Mouse (Mus musculus): ENCODE data around the gene Lrrc9. TPM values are rescaled to one million over a fixed set of nuclear protein-coding genes. Genes with fewer than 3 reads are reported as not detected.

Lrrc9 gene
- total RNA-seq (2021): 1 to 10 TPM; 1.4 to 4.1 TPM
- long read RNA-seq, experiment 1, partial matches to known transcripts: 2 of 2 reads
- long read RNA-seq, experiment 1, other reads (novel, unspliced or antisense): 0 of 2 reads
- long read RNA-seq, experiment 2, partial matches to known transcripts: 2 of 6 reads
- long read RNA-seq, experiment 2, other reads (novel, unspliced or antisense): 4 of 6 reads

- peak; percentile 10 to 37 for DNase-seq (ENCODE audit: low spot score in 2 of 2)
Measured at GRCm38 (mm10) chr12:72441839-72442576, at the start of gene Lrrc9. Lrrc9 (plus strand) TSS chr12:72441866.

- DNase-seq (ENCODE audit: low spot score in 2 of 2): no peak
Measured at GRCm38 (mm10) chr12:72393046-72393805, 48.4 kb upstream of the Lrrc9 start.

GRCm38 (mm10) chr12:72405031-72405430 is 36.6 kb upstream of the Lrrc9 start:
- no peak for DNase-seq (ENCODE audit: low spot score in 2 of 2)

GRCm38 (mm10) chr12:72407146-72407545 is 34.5 kb upstream of the Lrrc9 start:
- no peak for DNase-seq (ENCODE audit: low spot score in 2 of 2)

GRCm38 (mm10) chr12:72407721-72408110 is 34.0 kb upstream of the Lrrc9 start:
- DNase-seq (ENCODE audit: low spot score in 2 of 2): no peak

GRCm38 (mm10) chr12:72408111-72408891 is 33.4 kb upstream of the Lrrc9 start:
- DNase-seq (ENCODE audit: low spot score in 2 of 2): peak; percentile 44

- no peak for DNase-seq (ENCODE audit: low spot score in 2 of 2)
Measured at GRCm38 (mm10) chr12:72408954-72409353, 32.7 kb upstream of the Lrrc9 start, which contains the start of gene Rtn1. Rtn1 (minus strand) TSS chr12:72409054.

- no peak for DNase-seq (ENCODE audit: low spot score in 2 of 2)
Measured at GRCm38 (mm10) chr12:72417762-72418161, 23.9 kb upstream of the Lrrc9 start.

GRCm38 (mm10) chr12:72422681-72423080 is 19.0 kb upstream of the Lrrc9 start:
- DNase-seq (ENCODE audit: low spot score in 2 of 2): no peak

- DNase-seq (ENCODE audit: low spot score in 2 of 2): peak; percentile 38 to 58
Measured at GRCm38 (mm10) chr12:72427722-72428126, 13.9 kb upstream of the Lrrc9 start.

GRCm38 (mm10) chr12:72432209-72432608 is 9.5 kb upstream of the Lrrc9 start:
- no peak for DNase-seq (ENCODE audit: low spot score in 2 of 2)

GRCm38 (mm10) chr12:72433241-72433865 is 8.3 kb upstream of the Lrrc9 start:
- DNase-seq (ENCODE audit: low spot score in 2 of 2): no peak

GRCm38 (mm10) chr12:72437676-72438341 is 3.9 kb upstream of the Lrrc9 start:
- DNase-seq (ENCODE audit: low spot score in 2 of 2): no peak

GRCm38 (mm10) chr12:72438961-72439480 is 2.6 kb upstream of the Lrrc9 start:
- DNase-seq (ENCODE audit: low spot score in 2 of 2): no peak

- DNase-seq (ENCODE audit: low spot score in 2 of 2): no peak
Measured at GRCm38 (mm10) chr12:72453941-72454340, 12.3 kb downstream of the Lrrc9 start.

- no peak for DNase-seq (ENCODE audit: low spot score in 2 of 2)
Measured at GRCm38 (mm10) chr12:72461191-72461893, 19.7 kb downstream of the Lrrc9 start.

- peak; percentile 62 to 63 for DNase-seq (ENCODE audit: low spot score in 2 of 2)
Measured at GRCm38 (mm10) chr12:72461894-72462530, 20.3 kb downstream of the Lrrc9 start.

GRCm38 (mm10) chr12:72465826-72466501 is 24.3 kb downstream of the Lrrc9 start:
- no peak for DNase-seq (ENCODE audit: low spot score in 2 of 2)
